Mouse (Mus musculus) E14TG2a.4 (cell line): ENCODE data around the gene Got2.

Experiments
- CTCF ChIP-seq: conservative IDR thresholded peaks from 2 replicates; pipeline ENCODE4 v1.5.1; 2014; ENCODE audit warnings: low read length
- NANOG ChIP-seq: IDR thresholded peaks from 2 replicates; pipeline ENCODE4 v1.6.1; 2014; ENCODE audit warnings: borderline replicate concordance, low read length, mixed read lengths
- POU5F1 ChIP-seq: IDR thresholded peaks from 2 replicates; pipeline ENCODE4 v1.6.1; 2014; ENCODE audit warnings: low read length, borderline replicate concordance

GRCm38 (mm10) chr8:95907885-95908284 lies 19.5 kb upstream of the Got2 start:
- TF ChIP-seq CTCF (no peak), POU5F1 (no peak), NANOG (no peak)
